Mouse (Mus musculus) midbrain, embryonic 14.5 days (tissue): ENCODE results near the gene Lyrm7. TPM values are rescaled to one million over a fixed set of nuclear protein-coding genes. Genes with fewer than 3 reads are reported as not detected.

ENCODE experiments used
- ATAC-seq: fragments of 200-750 bp; cut with Nextera tagmentation; 2 replicates; pipeline ENCODE4 v1.8.0; 2017; ENCODE audit warnings: moderate number of reproducible peaks, moderate library complexity; ENCODE audit not compliant: low FRiP score, low TSS enrichment
- DNase-seq: peaks from one replicate; pipeline ENCODE4 v3.0.0-alpha.2; 2015
- H3K27ac ChIP-seq: fragments of 300-500 bp; sonication (generic); replicated peaks from 2 replicates; pipeline ENCODE4 v1.5.1; 2014; ENCODE audit warnings: mild to moderate bottlenecking, low read depth, low read length, moderate library complexity
- H3K27me3 ChIP-seq: fragments of 300-500 bp; sonication (generic); 2 replicates; pipeline ENCODE4 v1.6.1; 2014; ENCODE audit warnings: low read length, control low read depth, mixed read lengths; ENCODE audit not compliant: control insufficient read depth, insufficient read depth
- H3K36me3 ChIP-seq: fragments of 300-500 bp; sonication (generic); 2 replicates; pipeline ENCODE4 v1.6.1; 2014; ENCODE audit warnings: low read length, control low read depth; ENCODE audit not compliant: control insufficient read depth, insufficient read depth
- H3K4me1 ChIP-seq: fragments of 300-500 bp; sonication (generic); 2 replicates; pipeline ENCODE4 v1.6.1; 2014; ENCODE audit warnings: mild to moderate bottlenecking, antibody characterized with exemption, low read length, control low read depth; ENCODE audit not compliant: control insufficient read depth, insufficient read depth
- H3K4me2 ChIP-seq: fragments of 300-500 bp; sonication (generic); 2 replicates; pipeline ENCODE4 v1.6.1; 2014; ENCODE audit warnings: mild to moderate bottlenecking, low read length, moderate library complexity
- H3K4me3 ChIP-seq: fragments of 300-500 bp; sonication (generic); replicated peaks from 2 replicates; pipeline ENCODE4 v1.5.1; 2014; ENCODE audit warnings: low read depth, low read length
- H3K9ac ChIP-seq: fragments of 300-500 bp; sonication (generic); replicated peaks from 2 replicates; pipeline ENCODE4 v1.6.1; 2014; ENCODE audit warnings: mild to moderate bottlenecking, low read length, moderate library complexity
- H3K9me3 ChIP-seq: fragments of 300-500 bp; sonication (generic); 2 replicates; pipeline ENCODE4 v1.6.1; 2016; ENCODE audit warnings: low read length, control low read depth, mixed read lengths; ENCODE audit not compliant: control insufficient read depth
- WGBS: fragments of 180-500 bp; shearing (Covaris S2); extraction: QIAGEN DNeasy Blood & Tissue Kit; methylation state at CpG from one replicate; pipeline ENCODE4 v1.1.7; 2014; 5-methylcytosine and 5-hydroxymethylcytosine counted together
- polyA plus RNA-seq: library from polyadenylated mRNA; unstranded; fragments of >200 nt; fragmentation: Nextera tagmentation; extraction: Ambion mirVana; gene quantifications from 2 replicates; pipeline ENCODE4 v1.2.1, GENCODE M21; 2014

The Lyrm7 gene
- polyA plus RNA-seq, 1 experiment from 2014 or later = 15.6 TPM

DNA sequence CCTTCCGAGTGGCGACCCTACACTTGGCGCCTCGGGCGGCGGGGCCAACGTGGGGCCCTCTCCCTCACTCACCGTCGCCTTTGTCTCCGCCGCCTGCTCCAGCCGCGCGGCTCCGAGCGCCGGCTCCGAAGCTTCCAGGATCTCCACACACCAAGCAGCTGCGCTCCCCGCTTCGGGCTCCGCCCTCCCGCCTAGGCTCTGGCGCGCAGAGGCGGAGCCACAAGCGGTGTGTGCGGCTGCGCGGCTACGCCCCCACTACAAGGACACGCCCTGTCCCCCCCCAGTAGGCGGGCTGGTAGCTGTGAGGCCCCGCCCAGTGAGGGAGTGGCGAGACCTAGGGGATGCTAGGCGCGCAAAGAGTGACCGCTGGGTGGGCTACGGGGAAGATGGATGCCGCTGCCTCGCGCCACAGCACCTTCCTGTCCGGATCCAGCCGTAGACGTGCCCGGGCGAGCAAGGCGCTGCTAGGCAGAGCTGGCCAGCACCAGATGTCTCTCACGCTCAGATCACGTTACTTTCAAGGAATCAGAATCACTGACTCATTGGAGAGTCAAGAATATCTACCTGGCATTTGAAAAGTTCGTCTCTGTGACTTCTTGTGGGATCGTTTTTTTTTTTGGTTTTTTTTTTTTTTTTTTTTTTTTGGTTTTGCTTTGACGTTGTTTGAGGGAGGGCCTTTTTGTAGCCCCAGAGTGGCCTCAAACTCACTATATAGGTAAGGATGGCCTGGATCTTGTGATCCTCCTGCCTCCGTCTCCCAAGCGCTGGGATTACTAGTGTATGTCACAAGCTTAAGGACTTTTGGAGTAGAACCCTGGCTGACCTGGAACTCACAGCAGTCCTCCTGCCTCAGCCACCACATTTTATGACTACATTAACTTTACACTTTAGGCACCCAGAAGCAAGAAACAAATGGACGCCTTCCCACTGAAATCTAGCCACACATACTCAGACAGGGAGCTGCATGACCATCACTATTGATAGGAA is 72.9 kb downstream of the Lyrm7 start, which contains the start of gene Cdc42se2:
Cdc42se2 (minus strand) TSS at position 188 of the 987 bp plus-strand sequence.
- Histone ChIP-seq H3K4me3 (peak within 1 kb of the TSS; percentile 98), H3K27me3 (no peaks in the 10 kb centered on the region), H3K9me3 (no peaks in the 10 kb centered on the region), H3K9ac (peak within 1 kb of the TSS; percentile 91), H3K4me1 (peaks cover 21% of the 10 kb centered on the region), H3K36me3 (no peaks in the 10 kb centered on the region), H3K4me2 (peak within 1 kb of the TSS; percentile 75), H3K27ac (peak within 1 kb of the TSS; percentile 98)
- WGBS = 4% methylated on average over 53 of the region's 56 CpGs
- ATAC-seq (peak; percentile 99), DNase-seq (peak; percentile 99)

DNA sequence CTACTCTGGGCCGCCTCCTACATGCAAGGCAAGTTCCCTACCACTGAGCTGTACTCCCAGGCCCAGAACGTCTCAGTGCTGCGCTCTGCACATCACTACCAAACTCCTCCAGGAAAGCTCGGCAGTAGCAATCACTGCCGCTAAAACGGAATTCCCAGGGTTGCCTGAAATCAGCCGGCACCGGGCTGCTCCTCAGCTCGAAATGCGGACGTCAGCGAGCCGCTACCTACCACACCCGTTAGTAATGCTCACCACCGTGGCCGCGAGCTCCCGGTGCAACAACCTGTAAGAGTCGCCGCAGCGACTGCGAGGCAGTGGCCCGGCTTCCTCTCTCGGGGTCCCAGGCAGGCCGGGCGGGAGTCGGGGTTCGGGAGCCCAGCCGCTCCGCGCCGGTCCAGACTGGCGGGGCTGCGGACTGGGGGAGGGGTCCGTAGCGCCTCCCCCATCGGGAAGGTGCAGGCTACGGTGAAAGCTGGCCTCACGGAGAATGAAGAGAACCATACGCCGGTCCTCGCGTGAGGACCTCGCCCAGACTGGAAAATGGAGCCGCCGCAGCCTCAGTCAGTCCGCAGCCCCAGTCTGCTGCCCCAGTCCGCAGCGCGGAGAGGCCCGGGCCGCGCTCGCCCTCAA is 73.7 kb downstream of the Lyrm7 start:
- H3K4me3 ChIP-seq = peak overlapping the region; percentile 98
- H3K27me3 ChIP-seq = no peaks in the 10 kb centered on the region
- no peaks in the 10 kb centered on the region for H3K36me3 ChIP-seq
- DNase-seq = peak; percentile 74
- H3K9ac ChIP-seq = peak overlapping the region; percentile 91
- under 1% methylated on average over 54 of the region's 54 CpGs for WGBS
- peaks cover 21% of the 10 kb centered on the region for H3K4me1 ChIP-seq
- H3K4me2 ChIP-seq = peak overlapping the region; percentile 75
- H3K27ac ChIP-seq = peak overlapping the region; percentile 98
- H3K9me3 ChIP-seq = no peaks in the 10 kb centered on the region
- peak; percentile 3; the same call in 1 of the 2 replicates for ATAC-seq

DNA sequence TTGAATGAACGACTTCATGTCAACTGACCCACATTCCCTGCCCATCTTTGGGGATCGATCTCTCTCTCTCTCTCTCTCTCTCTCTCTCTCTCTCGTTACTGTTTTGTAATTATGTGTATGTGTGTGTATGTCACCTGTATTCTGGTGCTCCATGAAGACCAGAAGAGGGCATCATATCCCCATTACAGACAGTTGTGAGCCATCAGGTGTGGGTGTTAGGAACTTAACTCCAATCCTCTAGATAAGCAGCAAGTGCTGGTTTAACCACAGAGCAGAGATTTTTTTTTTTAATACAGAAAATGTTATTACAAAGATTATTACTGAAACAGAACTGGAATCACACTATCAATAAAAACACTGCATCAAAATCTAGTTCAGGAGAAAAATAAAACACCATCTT is 75.2 kb downstream of the Lyrm7 start:
- H3K9ac ChIP-seq = no peak overlapping the region
- peak overlapping the region; percentile 75 for H3K4me2 ChIP-seq
- H3K9me3 ChIP-seq = no peaks in the 10 kb centered on the region
- ATAC-seq (no peak), DNase-seq (no peak)
- no peaks in the 10 kb centered on the region for H3K36me3 ChIP-seq
- H3K27me3 ChIP-seq = no peaks in the 10 kb centered on the region
- peaks cover 21% of the 10 kb centered on the region for H3K4me1 ChIP-seq
- 93% methylated on average over 3 of the region's 3 CpGs for WGBS
- H3K27ac ChIP-seq = no peak overlapping the region
- no peak overlapping the region; the same call in 1 of the 2 replicates for H3K4me3 ChIP-seq

DNA sequence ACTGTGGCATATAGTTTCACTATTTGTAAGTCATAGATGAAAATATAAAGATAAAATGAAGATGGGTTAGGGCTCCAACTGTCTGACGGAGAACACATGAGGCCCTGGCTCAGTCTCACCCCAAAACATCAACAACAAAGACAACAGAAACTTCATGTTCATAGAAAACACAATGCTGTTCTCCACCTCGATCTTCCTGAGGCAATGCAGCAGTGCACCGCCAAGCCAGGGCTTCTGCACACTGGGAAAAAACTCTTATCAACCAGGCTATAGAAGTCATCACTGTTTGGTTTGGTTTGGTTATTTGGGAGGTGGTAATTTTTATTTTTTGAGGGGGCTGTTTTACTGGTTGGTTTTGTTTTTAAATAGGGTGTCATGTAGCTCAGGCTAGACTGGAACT is 76.3 kb downstream of the Lyrm7 start:
- WGBS = 93% methylated on average over 3 of the region's 3 CpGs
- H3K4me1 ChIP-seq = peaks cover 21% of the 10 kb centered on the region
- H3K36me3 ChIP-seq = no peaks in the 10 kb centered on the region
- H3K9me3 ChIP-seq = no peaks in the 10 kb centered on the region
- H3K27ac ChIP-seq = no peak overlapping the region
- no peak overlapping the region for H3K9ac ChIP-seq
- H3K27me3 ChIP-seq = no peaks in the 10 kb centered on the region
- no peak for ATAC-seq
- no peak for DNase-seq
- H3K4me2 ChIP-seq = peak overlapping the region; percentile 75; the same call in 1 of the 2 replicates
- H3K4me3 ChIP-seq = no peak overlapping the region

DNA sequence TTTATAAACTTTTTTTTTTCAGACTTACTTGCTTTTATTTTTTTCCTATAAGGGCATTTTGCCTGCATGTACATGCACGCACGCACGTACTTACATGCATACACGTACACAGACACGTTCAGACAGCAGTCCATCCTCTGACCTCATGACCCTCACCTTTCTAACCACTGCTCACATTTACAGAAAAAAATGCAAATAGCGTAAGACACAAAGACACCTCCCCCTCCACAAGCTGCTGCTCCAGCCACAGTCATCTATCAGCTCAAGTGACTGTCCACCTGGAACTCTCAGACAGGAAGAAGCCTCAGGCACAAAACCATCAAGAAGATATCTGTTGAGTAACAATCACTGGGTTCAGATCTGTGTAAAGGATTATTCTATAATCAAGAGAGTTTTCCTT is 78.5 kb downstream of the Lyrm7 start:
- H3K4me2 ChIP-seq = no peak overlapping the region
- H3K4me3 ChIP-seq = no peak overlapping the region
- peaks cover 25% of the 10 kb centered on the region for H3K4me1 ChIP-seq
- H3K27ac ChIP-seq = no peak overlapping the region
- no peak for DNase-seq
- no peak overlapping the region for H3K9ac ChIP-seq
- H3K36me3 ChIP-seq = no peaks in the 10 kb centered on the region
- ATAC-seq = no peak
- WGBS = 90% methylated on average over 6 of the region's 6 CpGs
- no peaks in the 10 kb centered on the region for H3K27me3 ChIP-seq
- H3K9me3 ChIP-seq = no peaks in the 10 kb centered on the region

DNA sequence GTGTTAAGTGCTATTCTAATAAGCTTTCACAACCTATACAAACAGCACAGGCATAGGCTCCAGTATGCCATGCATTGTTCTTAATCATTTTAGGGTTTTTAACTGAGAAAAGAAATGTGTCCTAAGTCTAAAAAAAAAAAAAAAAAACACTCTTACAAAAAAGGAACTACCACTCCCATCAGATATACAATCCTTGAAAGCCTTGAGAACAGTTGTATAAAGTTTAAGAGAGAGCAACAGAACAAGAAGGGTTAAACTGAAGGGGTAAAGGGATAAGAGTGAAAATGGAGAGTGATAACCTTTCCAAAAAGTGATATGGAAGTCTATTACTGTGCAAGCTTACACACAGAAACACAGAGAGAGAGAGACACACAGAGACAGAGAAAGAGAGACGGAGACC is 80.8 kb downstream of the Lyrm7 start:
- Histone ChIP-seq H3K4me2 (no peak overlapping the region), H3K4me1 (peaks cover 17% of the 10 kb centered on the region), H3K9me3 (no peaks in the 10 kb centered on the region), H3K27me3 (no peaks in the 10 kb centered on the region), H3K27ac (no peak overlapping the region), H3K36me3 (no peaks in the 10 kb centered on the region), H3K4me3 (no peak overlapping the region), H3K9ac (no peak overlapping the region)
- ATAC-seq (no peak), DNase-seq (no peak)
- WGBS = 95% methylated on average over 1 of the region's 1 CpGs

DNA sequence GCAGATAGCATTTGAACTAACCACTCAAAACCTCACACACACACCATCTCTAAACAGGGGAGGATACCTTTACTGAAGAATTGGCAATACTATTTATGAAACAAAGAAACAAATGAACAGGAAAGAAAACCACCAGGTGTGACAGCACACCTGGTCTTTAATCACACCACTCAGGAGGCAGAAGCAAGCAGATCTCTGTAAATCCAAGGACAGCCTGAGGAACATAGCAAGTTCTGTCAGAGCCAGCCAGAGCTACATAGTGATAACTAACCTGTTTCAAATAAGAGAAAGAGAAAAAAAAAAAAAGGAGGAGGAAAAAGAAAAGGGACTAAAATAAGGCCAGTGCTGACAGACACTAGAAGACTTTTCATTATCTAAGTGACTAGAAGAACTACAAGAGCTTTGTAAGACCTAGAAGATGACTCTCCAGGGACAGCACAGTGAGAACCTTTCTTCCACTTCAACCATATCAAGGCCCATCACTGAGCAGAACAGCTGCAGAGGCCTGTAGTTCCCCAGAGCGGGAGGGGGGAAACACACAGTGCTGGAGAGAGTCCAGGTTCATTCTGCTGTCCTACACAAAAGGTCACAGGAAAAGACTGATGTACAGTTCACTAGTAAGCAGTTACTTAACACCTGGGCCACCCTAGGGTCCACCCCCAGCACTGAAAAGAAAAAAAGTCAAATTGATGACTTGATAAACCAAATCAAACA is 82.4 kb downstream of the Lyrm7 start:
- ATAC-seq = no peak
- WGBS = 85% methylated on average over 1 of the region's 1 CpGs
- no peak overlapping the region for H3K4me3 ChIP-seq
- no peak overlapping the region for H3K9ac ChIP-seq
- peaks cover 10% of the 10 kb centered on the region; the same call in 1 of the 2 replicates for H3K4me1 ChIP-seq
- no peak overlapping the region for H3K27ac ChIP-seq
- no peak overlapping the region for H3K4me2 ChIP-seq
- H3K9me3 ChIP-seq = no peaks in the 10 kb centered on the region
- no peaks in the 10 kb centered on the region for H3K36me3 ChIP-seq
- H3K27me3 ChIP-seq = no peaks in the 10 kb centered on the region
- no peak for DNase-seq

DNA sequence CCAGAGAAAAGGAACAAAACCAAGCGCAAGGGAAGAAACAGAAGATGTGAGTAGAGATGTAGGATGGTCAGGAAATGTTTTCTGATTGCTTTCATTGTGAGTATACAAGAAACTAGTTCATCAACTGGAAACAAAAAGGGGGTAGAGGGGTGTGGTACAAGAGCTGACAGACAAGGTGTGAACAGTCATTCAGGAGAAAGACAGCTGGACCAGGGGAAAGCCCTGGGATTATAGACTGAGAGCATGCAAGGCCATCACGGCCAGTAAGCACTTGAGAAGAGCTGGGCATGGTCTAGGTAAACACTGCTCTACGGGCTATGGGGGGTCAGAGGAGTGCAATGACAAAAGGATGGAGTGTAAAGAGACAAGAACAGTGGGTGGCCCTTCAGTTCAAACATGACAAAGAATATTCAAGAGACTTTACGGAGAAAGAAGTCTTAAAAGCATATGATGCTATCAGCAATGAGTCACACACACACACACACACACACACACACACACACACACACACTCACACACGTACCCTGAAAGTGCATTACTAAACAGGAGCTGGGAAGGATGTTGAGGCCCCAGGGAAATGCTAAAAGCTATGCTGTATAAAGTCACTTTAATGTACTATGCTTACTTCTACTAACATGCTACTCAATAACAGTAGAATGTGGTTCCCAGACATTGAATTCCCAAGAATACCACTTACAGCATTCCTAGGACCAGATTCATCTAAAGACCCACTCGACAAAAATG is 83.2 kb downstream of the Lyrm7 start:
- Histone ChIP-seq H3K4me3 (no peak overlapping the region), H3K4me1 (peaks cover 14% of the 10 kb centered on the region; the same call in 1 of the 2 replicates), H3K4me2 (no peak overlapping the region), H3K9me3 (no peaks in the 10 kb centered on the region), H3K27me3 (no peaks in the 10 kb centered on the region), H3K36me3 (no peaks in the 10 kb centered on the region), H3K9ac (no peak overlapping the region), H3K27ac (no peak overlapping the region)
- DNase-seq = no peak
- WGBS = 72% methylated on average over 6 of the region's 6 CpGs
- no peak for ATAC-seq
